Mouse (Mus musculus) brown adipose tissue, adult 24 weeks (tissue): ENCODE measurements around the gene Upf2. TPM values are rescaled to one million over a fixed set of nuclear protein-coding genes. Genes with fewer than 3 reads are reported as not detected.
"Not testable (repeated sequence)": the region's sequence is repeated elsewhere in the genome, so short reads cannot be mapped to it uniquely, and the experiment has no call there.

Source experiments
- H3K27ac ChIP-seq: fragments of 200-500 bp; replicated peaks from 2 replicates; pipeline ENCODE4 v1.5.1; 2012; ENCODE audit warnings: low read depth, mild to moderate bottlenecking, low read length
- H3K4me1 ChIP-seq: fragments of 200-500 bp; 2 replicates; pipeline ENCODE4 v1.6.1; 2012; ENCODE audit warnings: low read length, mixed read lengths; ENCODE audit not compliant: control insufficient read depth, insufficient read depth, insufficient read length
- H3K4me3 ChIP-seq: fragments of 200-500 bp; 2 replicates; pipeline ENCODE4 v1.5.1; 2012; ENCODE audit warnings: low read depth, mild to moderate bottlenecking, low read length, moderate library complexity; ENCODE audit not compliant: insufficient read depth
- polyA plus RNA-seq: library from polyadenylated mRNA; stranded (reverse); fragments of >200 nt; gene quantifications from 2 replicates; pipeline ENCODE4 v1.2.4, GENCODE M21; 2012; ENCODE audit not compliant: missing spikeins, insufficient read depth, insufficient read length

The Upf2 gene
- polyA plus RNA-seq, 1 experiment = 12.4 TPM

- no peak overlapping the region for H3K4me3 ChIP-seq
- H3K4me1 ChIP-seq = no peaks in the 10 kb centered on the region
- no peak overlapping the region for H3K27ac ChIP-seq
Observed at GRCm38 (mm10) chr2:5940936-5941335, 10.3 kb upstream of the Upf2 start.

- H3K27ac ChIP-seq = no peak overlapping the region
- no peaks in the 10 kb centered on the region for H3K4me1 ChIP-seq
- peak overlapping the region; percentile 81 for H3K4me3 ChIP-seq
Observed at GRCm38 (mm10) chr2:5941861-5942415, 9.3 kb upstream of the Upf2 start.

GRCm38 (mm10) chr2:5942416-5943032, 8.7 kb upstream of the Upf2 start, which contains the start of gene Dhtkd1:
TSS of gene Dhtkd1 (minus strand) at chr2:5942792.
- Histone ChIP-seq H3K4me3 (peak within 1 kb of the TSS; percentile 81), H3K4me1 (no peaks in the 10 kb centered on the region), H3K27ac (no peak within 1 kb of the TSS)

GRCm38 (mm10) chr2:5943071-5943470, 8.2 kb upstream of the Upf2 start:
- Histone ChIP-seq H3K4me3 (peak overlapping the region; percentile 81), H3K4me1 (no peaks in the 10 kb centered on the region), H3K27ac (no peak overlapping the region)

- H3K4me3 ChIP-seq = no peak overlapping the region
- H3K27ac ChIP-seq = no peak overlapping the region
- H3K4me1 ChIP-seq = peaks cover 3% of the 10 kb centered on the region; the same call in 1 of the 2 replicates
Observed at GRCm38 (mm10) chr2:5945629-5946028, 5.6 kb upstream of the Upf2 start.

- Histone ChIP-seq H3K4me3 (no peak overlapping the region), H3K27ac (no peak overlapping the region), H3K4me1 (peaks cover 3% of the 10 kb centered on the region; the same call in 1 of the 2 replicates)
Observed at GRCm38 (mm10) chr2:5946876-5947275, 4.4 kb upstream of the Upf2 start.

- no peak overlapping the region for H3K4me3 ChIP-seq
- peaks cover 5% of the 10 kb centered on the region; the same call in 1 of the 2 replicates for H3K4me1 ChIP-seq
- no peak overlapping the region for H3K27ac ChIP-seq
Observed at GRCm38 (mm10) chr2:5948964-5949363, 2.3 kb upstream of the Upf2 start.

- H3K27ac ChIP-seq, H3K4me1 ChIP-seq: not testable (repeated sequence)
- peak overlapping the region; percentile 91; the same call in 1 of the 2 replicates for H3K4me3 ChIP-seq
Observed at GRCm38 (mm10) chr2:5949821-5950220, 1.4 kb upstream of the Upf2 start.

- H3K4me3 ChIP-seq = peak overlapping the region; percentile 91
- H3K27ac ChIP-seq = no peak overlapping the region
- peaks cover 5% of the 10 kb centered on the region; the same call in 1 of the 2 replicates for H3K4me1 ChIP-seq
Observed at GRCm38 (mm10) chr2:5950305-5950704, 964 bp upstream of the Upf2 start.

GRCm38 (mm10) chr2:5951621-5952211, 447 bp downstream of the Upf2 start:
- H3K4me1 ChIP-seq = peaks cover 5% of the 10 kb centered on the region; the same call in 1 of the 2 replicates
- peak overlapping the region; percentile 99 for H3K4me3 ChIP-seq
- H3K27ac ChIP-seq = peak overlapping the region; percentile 69

GRCm38 (mm10) chr2:5957705-5958104, 6.4 kb downstream of the Upf2 start:
- Histone ChIP-seq H3K27ac (no peak overlapping the region), H3K4me3 (no peak overlapping the region), H3K4me1 (0 out of 2 replicates have a peak, but pooled peaks cover 2% of the 10 kb centered on the region)

GRCm38 (mm10) chr2:5962265-5962664, 11.0 kb downstream of the Upf2 start:
- H3K4me3 ChIP-seq = no peak overlapping the region
- H3K27ac ChIP-seq = no peak overlapping the region
- H3K4me1 ChIP-seq = no peaks in the 10 kb centered on the region

GRCm38 (mm10) chr2:5963729-5964128, 12.5 kb downstream of the Upf2 start:
- not testable (repeated sequence) for H3K27ac ChIP-seq

GRCm38 (mm10) chr2:5965972-5966371, 14.7 kb downstream of the Upf2 start:
- Histone ChIP-seq H3K4me1 (no peaks in the 10 kb centered on the region), H3K4me3 (no peak overlapping the region), H3K27ac (no peak overlapping the region)

More at GRCm38 (mm10) chr2:5963729-5964128, 12.5 kb downstream of the Upf2 start:
- H3K4me1 ChIP-seq, H3K4me3 ChIP-seq: not testable (repeated sequence)

- H3K27ac ChIP-seq, H3K4me1 ChIP-seq, H3K4me3 ChIP-seq: not testable (repeated sequence)
Observed at GRCm38 (mm10) chr2:5970629-5971028, 19.4 kb downstream of the Upf2 start.

- no peaks in the 10 kb centered on the region for H3K4me1 ChIP-seq
- no peak overlapping the region for H3K27ac ChIP-seq
- no peak overlapping the region for H3K4me3 ChIP-seq
Observed at GRCm38 (mm10) chr2:5977532-5977931, 26.3 kb downstream of the Upf2 start.
